ENCODE assay signal across 28 mouse cellular contexts in the genomic region with DNA sequence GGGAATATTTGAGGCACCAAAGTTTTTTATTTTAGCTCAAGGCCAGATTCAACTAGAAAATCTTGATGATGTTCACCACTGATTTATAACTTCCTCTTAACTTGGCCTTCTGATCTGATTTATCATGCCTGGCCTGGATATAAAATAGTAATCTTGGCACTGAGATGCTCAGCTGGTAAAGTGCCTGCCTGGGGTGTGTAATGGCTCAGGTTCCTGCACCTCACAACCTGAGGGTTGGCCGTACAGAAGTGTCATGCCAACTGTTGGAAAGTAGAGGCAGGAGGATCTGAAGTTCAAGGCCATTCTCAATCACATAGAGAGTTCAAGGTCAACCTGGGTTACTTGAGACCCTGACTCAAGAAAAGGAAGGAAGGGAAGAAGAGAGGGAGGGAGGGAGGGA. TPM values are rescaled to one million over a fixed set of nuclear protein-coding genes. Genes with fewer than 3 reads are reported as not detected.
DNase-seq lines count a peak whose midpoint lies in the region; ATAC-seq lines count a peak whose summit lies in the region.
"Had no signal": no experiment of that assay in that cellular context is flagged by ENCODE, and none has a peak within 500 bp of the region (broad histone marks: within the 10 kb centered on the region; RNA-seq: fewer than 3 reads in every experiment).

No protein-coding gene starts in this region.

- no peaks in the 10 kb centered on the region for H3K27me3 ChIP-seq in heart, embryonic 15.5 days
- H3K27me3 ChIP-seq in heart, embryonic 10.5 days (ENCODE audit: insufficient read depth, poor library complexity, severe bottlenecking) = no peaks in the 10 kb centered on the region
- no peaks in the 10 kb centered on the region for H3K27me3 ChIP-seq in midbrain, embryonic 11.5 days (ENCODE audit: control insufficient read depth, insufficient read depth, low read length)
- no peaks in the 10 kb centered on the region for H3K27me3 ChIP-seq in midbrain, embryonic 15.5 days (replicated peaks)
- H3K27me3 ChIP-seq: embryonic facial prominence, embryonic 12.5 days; embryonic facial prominence, embryonic 15.5 days; hindbrain, embryonic 13.5 days; intestine, embryonic 15.5 days had no signal

- H3K9ac ChIP-seq in heart, embryonic 15.5 days = no peak overlapping the region
- H3K9ac ChIP-seq in midbrain, embryonic 11.5 days (ENCODE audit: low read length) = no peak overlapping the region
- H3K9ac ChIP-seq in midbrain, embryonic 15.5 days = no peak overlapping the region
- H3K9ac ChIP-seq: embryonic facial prominence, embryonic 12.5 days; embryonic facial prominence, embryonic 15.5 days; forebrain, postnatal 0 days; hindbrain, embryonic 13.5 days; intestine, embryonic 15.5 days had no signal

- no peaks in the 10 kb centered on the region for H3K9me3 ChIP-seq in heart, embryonic 15.5 days (replicated peaks)
- H3K9me3 ChIP-seq in heart, embryonic 10.5 days = no peaks in the 10 kb centered on the region
- H3K9me3 ChIP-seq in midbrain, embryonic 11.5 days (ENCODE audit: control insufficient read depth, low read length) = no peaks in the 10 kb centered on the region
- H3K9me3 ChIP-seq in midbrain, embryonic 15.5 days = no peaks in the 10 kb centered on the region
- H3K9me3 ChIP-seq: embryonic facial prominence, embryonic 12.5 days; embryonic facial prominence, embryonic 15.5 days; hindbrain, embryonic 10.5 days; hindbrain, embryonic 13.5 days; intestine, embryonic 15.5 days had no signal

- H3K4me3 ChIP-seq in heart, embryonic 15.5 days = no peak overlapping the region
- no peak overlapping the region for H3K4me3 ChIP-seq in heart, embryonic 10.5 days
- H3K4me3 ChIP-seq in midbrain, embryonic 11.5 days (ENCODE audit: low read depth, low read length) = no peak overlapping the region
- H3K4me3 ChIP-seq in midbrain, embryonic 15.5 days = no peak overlapping the region
- H3K4me3 ChIP-seq: embryonic facial prominence, embryonic 12.5 days; embryonic facial prominence, embryonic 15.5 days; gastrocnemius, adult 2 months; hindbrain, embryonic 10.5 days; hindbrain, embryonic 13.5 days; intestine, embryonic 15.5 days had no signal

- no peak for ATAC-seq in heart, embryonic 15.5 days (replicated peaks; ENCODE audit: insufficient number of reproducible peaks, insufficient read depth, low FRiP score, low read depth)
- no peak for ATAC-seq in midbrain, embryonic 11.5 days (ENCODE audit: low FRiP score)
- ATAC-seq in midbrain, embryonic 15.5 days (replicated peaks) = no peak
- ATAC-seq: activated CD4-positive, CD25-positive, alpha-beta regulatory T cell, adult 4 months; forebrain, embryonic 14.5 days; forebrain, postnatal 0 days; hindbrain, embryonic 16.5 days; intestine, embryonic 15.5 days had no signal

- 86% methylated on average over 1 of the region's 1 CpGs for WGBS in heart, embryonic 15.5 days
- 69% methylated on average over 1 of the region's 1 CpGs for WGBS in heart, embryonic 10.5 days
- 100% methylated on average over 1 of the region's 1 CpGs for WGBS in midbrain, embryonic 11.5 days
- 91% methylated on average over 1 of the region's 1 CpGs for WGBS in midbrain, embryonic 15.5 days

- peaks cover 48% of the 10 kb centered on the region for H3K4me1 ChIP-seq in heart, embryonic 15.5 days (replicated peaks)
- H3K4me1 ChIP-seq in heart, embryonic 10.5 days = peaks cover 33% of the 10 kb centered on the region
- H3K4me1 ChIP-seq in midbrain, embryonic 11.5 days (ENCODE audit: control insufficient read depth, insufficient read depth, low read length) = no peaks in the 10 kb centered on the region
- no peaks in the 10 kb centered on the region for H3K4me1 ChIP-seq in midbrain, embryonic 15.5 days
- H3K4me1 ChIP-seq: hindbrain, embryonic 10.5 days; hindbrain, embryonic 13.5 days; intestine, embryonic 15.5 days had no signal

- H3K4me2 ChIP-seq in heart, embryonic 15.5 days = no peak overlapping the region
- H3K4me2 ChIP-seq in midbrain, embryonic 11.5 days = no peak overlapping the region
- H3K4me2 ChIP-seq in midbrain, embryonic 15.5 days = no peak overlapping the region
- H3K4me2 ChIP-seq: embryonic facial prominence, embryonic 12.5 days; embryonic facial prominence, embryonic 15.5 days; heart, embryonic 11.5 days; hindbrain, embryonic 13.5 days; intestine, embryonic 15.5 days had no signal

- peak overlapping the region; percentile 86; the same call in 1 of the 2 replicates for H3K27ac ChIP-seq in heart, embryonic 15.5 days
- no peak overlapping the region for H3K27ac ChIP-seq in heart, embryonic 10.5 days
- no peak overlapping the region for H3K27ac ChIP-seq in midbrain, embryonic 11.5 days (ENCODE audit: low read depth, low read length)
- H3K27ac ChIP-seq in midbrain, embryonic 15.5 days = no peak overlapping the region
- H3K27ac ChIP-seq: embryonic facial prominence, embryonic 12.5 days; embryonic facial prominence, embryonic 15.5 days; gastrocnemius, adult 2 months; hindbrain, embryonic 10.5 days; hindbrain, embryonic 13.5 days; intestine, embryonic 15.5 days had no signal

- H3K36me3 ChIP-seq in heart, embryonic 15.5 days = no peaks in the 10 kb centered on the region
- H3K36me3 ChIP-seq in heart, embryonic 10.5 days = no peaks in the 10 kb centered on the region
- no peaks in the 10 kb centered on the region for H3K36me3 ChIP-seq in midbrain, embryonic 11.5 days (ENCODE audit: control insufficient read depth, insufficient read depth, low read length)
- no peaks in the 10 kb centered on the region for H3K36me3 ChIP-seq in midbrain, embryonic 15.5 days (replicated peaks)
- H3K36me3 ChIP-seq: embryonic facial prominence, embryonic 12.5 days; embryonic facial prominence, embryonic 15.5 days; hindbrain, embryonic 10.5 days; hindbrain, embryonic 13.5 days; intestine, embryonic 15.5 days had no signal

- peak; percentile 63 for DNase-seq in adrenal gland, adult 2 months
- DNase-seq in adrenal gland, adult 18-20 months (ENCODE audit: low spot score in 2 of 2) = no peak
- DNase-seq in adrenal gland, postnatal 36 days = peak; percentile 52 to 60
- no peak for DNase-seq in adrenal gland, postnatal 4 days (ENCODE audit: low spot score in 2 of 2)
- no peak for DNase-seq in heart, embryonic 10.5 days (ENCODE audit: low spot score)
- DNase-seq in midbrain, embryonic 11.5 days (ENCODE audit: low spot score, missing footprints) = peak; percentile 65
- DNase-seq: cerebellum, adult 11 months; cerebellum, adult 2 months; cerebellum, adult 9-11 months; cerebellum, postnatal 25 days; forebrain, postnatal 0 days; gastrocnemius, adult 2 months; gastrocnemius, postnatal 14 days; heart, adult 18-20 months; kidney, adult 11 months; kidney, adult 8-10 months had no signal

RNA-seq across cellular contexts. Expression of a gene that starts 57.3 kb away (rescaled TPM):
- total RNA-seq in adrenal gland, adult 2 months (2021) = 10 to 100 TPM; 34.9 to 68.3 TPM
- polyA plus RNA-seq in adrenal gland, adult 2 months (2012; rRNA removed) = 6.0 and 8.9 TPM in 2 replicates
- total RNA-seq in adrenal gland, adult 18-20 months (2021) = 10 to 100 TPM; 34.5 to 69.8 TPM
- 100 to 1,000 TPM in 1 of 2 experiments, 10 to 100 TPM in 1; 40.6 to 108 TPM for total RNA-seq in adrenal gland, postnatal 36 days (2021)
- 10 to 100 TPM; 56.9 to 65.9 TPM for total RNA-seq in adrenal gland, postnatal 4 days (2021)
- 57.1 and 57.8 TPM in 2 replicates for polyA plus RNA-seq in heart, embryonic 15.5 days (2015; fragmentation: Nextera tagmentation; extraction: Ambion mirVana)
- polyA plus RNA-seq in heart, embryonic 10.5 days (2016; fragmentation: Nextera tagmentation; extraction: Ambion mirVana) = 53.0 and 72.5 TPM in 2 replicates
- 21.1 and 21.4 TPM in 2 replicates for polyA plus RNA-seq in midbrain, embryonic 11.5 days (2014; fragmentation: Nextera tagmentation; extraction: Ambion mirVana)
- 10.9 and 11.3 TPM in 2 replicates for polyA plus RNA-seq in midbrain, embryonic 15.5 days (2015; fragmentation: Nextera tagmentation; extraction: Ambion mirVana)
- total RNA-seq: common myeloid progenitor, adult 5-6 weeks had no signal

Comparison
In these comparisons a context has a peak if more than half of its experiments do, and no peak if none do; other contexts are left out.
1. DNase-seq: peak in adrenal gland, adult 2 months (single experiment), adrenal gland, postnatal 36 days (2 of 2) and midbrain, embryonic 11.5 days (single experiment); none in adrenal gland, adult 18-20 months (0 of 2), adrenal gland, postnatal 4 days (0 of 2) and heart, embryonic 10.5 days (single experiment).